Mouse (Mus musculus) hindbrain, embryonic 16.5 days (tissue): ENCODE data around the gene Aldh1a1. TPM values are rescaled to one million over a fixed set of nuclear protein-coding genes. Genes with fewer than 3 reads are reported as not detected.
"Not testable (repeated sequence)": the region's sequence is repeated elsewhere in the genome, so short reads cannot be mapped to it uniquely, and the experiment has no call there.

Experiments
- ATAC-seq: fragments of 200-750 bp; cut with Nextera tagmentation; 2 replicates; pipeline ENCODE4 v1.8.0; 2017; ENCODE audit warnings: moderate TSS enrichment, moderate library complexity
- H3K27ac ChIP-seq: fragments of 300-500 bp; sonication (generic); 2 replicates; pipeline ENCODE4 v1.5.1; 2014; ENCODE audit warnings: low read depth, mild to moderate bottlenecking, control low read depth, low read length, moderate library complexity
- H3K27me3 ChIP-seq: fragments of 300-500 bp; sonication (generic); replicated peaks from 2 replicates; pipeline ENCODE4 v1.6.1; 2014; ENCODE audit warnings: low read length; ENCODE audit not compliant: control insufficient read depth, insufficient read depth
- H3K36me3 ChIP-seq: fragments of 300-500 bp; sonication (generic); 2 replicates; pipeline ENCODE4 v1.6.1; 2014; ENCODE audit warnings: mild to moderate bottlenecking, low read length, moderate library complexity, mixed read lengths; ENCODE audit not compliant: control insufficient read depth, insufficient read depth
- H3K4me1 ChIP-seq: fragments of 300-500 bp; sonication (generic); 2 replicates; pipeline ENCODE4 v1.6.1; 2014; ENCODE audit warnings: low read depth, low read length; ENCODE audit not compliant: control insufficient read depth, insufficient read depth
- H3K4me2 ChIP-seq: fragments of 300-500 bp; sonication (generic); 2 replicates; pipeline ENCODE4 v1.6.1; 2014; ENCODE audit warnings: mild to moderate bottlenecking, low read length, control low read depth, moderate library complexity
- H3K4me3 ChIP-seq: fragments of 300-500 bp; sonication (generic); 2 replicates; pipeline ENCODE4 v1.5.1; 2014; ENCODE audit warnings: mild to moderate bottlenecking, low read length, control low read depth, moderate library complexity
- H3K9ac ChIP-seq: fragments of 300-500 bp; sonication (generic); 2 replicates; pipeline ENCODE4 v1.6.1; 2014; ENCODE audit warnings: low read depth, mild to moderate bottlenecking, control low read depth, low read length, moderate library complexity
- H3K9me3 ChIP-seq: fragments of 300-500 bp; sonication (generic); 2 replicates; pipeline ENCODE4 v1.6.1; 2014; ENCODE audit warnings: mild to moderate bottlenecking, low read length, moderate library complexity; ENCODE audit not compliant: control insufficient read depth
- WGBS: fragments of 180-500 bp; shearing (Covaris S2); extraction: QIAGEN DNeasy Blood & Tissue Kit; methylation state at CpG from one replicate; pipeline ENCODE4 v1.1.7; 2014; 5-methylcytosine and 5-hydroxymethylcytosine counted together
- polyA plus RNA-seq: library from polyadenylated mRNA; unstranded; fragments of >200 nt; fragmentation: Nextera tagmentation; extraction: Ambion mirVana; gene quantifications from 2 replicates; pipeline ENCODE4 v1.2.1, GENCODE M21; 2015

Gene Aldh1a1
- polyA plus RNA-seq, 1 experiment from 2014 or later: 5.2 TPM

- Histone ChIP-seq H3K9ac (no peak overlapping the region), H3K36me3 (no peaks in the 10 kb centered on the region), H3K4me1 (no peaks in the 10 kb centered on the region), H3K4me3 (no peak overlapping the region), H3K9me3 (no peaks in the 10 kb centered on the region), H3K4me2 (no peak overlapping the region), H3K27ac (no peak overlapping the region), H3K27me3 (no peaks in the 10 kb centered on the region)
- ATAC-seq: no peak
- 90% methylated on average over 2 of the region's 2 CpGs for WGBS
Observed at GRCm38 (mm10) chr19:20511971-20512370, 19.5 kb downstream of the Aldh1a1 start.

- no peak for ATAC-seq
- H3K4me3 ChIP-seq: no peak overlapping the region
- no peak overlapping the region for H3K9ac ChIP-seq
- no peaks in the 10 kb centered on the region for H3K4me1 ChIP-seq
- H3K36me3 ChIP-seq: no peaks in the 10 kb centered on the region
- H3K27ac ChIP-seq: no peak overlapping the region
- no peaks in the 10 kb centered on the region for H3K9me3 ChIP-seq
- no peaks in the 10 kb centered on the region for H3K27me3 ChIP-seq
- no peak overlapping the region for H3K4me2 ChIP-seq
- 94% methylated on average over 2 of the region's 2 CpGs for WGBS
Observed at GRCm38 (mm10) chr19:20513181-20513580, 20.7 kb downstream of the Aldh1a1 start.

- H3K4me1 ChIP-seq: no peaks in the 10 kb centered on the region
- no peaks in the 10 kb centered on the region for H3K9me3 ChIP-seq
- no peak for ATAC-seq
- H3K27ac ChIP-seq: no peak overlapping the region
- H3K27me3 ChIP-seq: no peaks in the 10 kb centered on the region
- H3K4me3 ChIP-seq: no peak overlapping the region
- H3K4me2 ChIP-seq: no peak overlapping the region
- no peaks in the 10 kb centered on the region for H3K36me3 ChIP-seq
- WGBS: 79% methylated on average over 6 of the region's 6 CpGs
- no peak overlapping the region for H3K9ac ChIP-seq
Observed at GRCm38 (mm10) chr19:20513688-20514361, 21.3 kb downstream of the Aldh1a1 start.

- H3K4me2 ChIP-seq: no peak overlapping the region
- WGBS: 97% methylated on average over 3 of the region's 3 CpGs
Observed at GRCm38 (mm10) chr19:20516481-20516880, 24.0 kb downstream of the Aldh1a1 start.

GRCm38 (mm10) chr19:20529156-20529555, 36.6 kb downstream of the Aldh1a1 start:
- H3K4me2 ChIP-seq, ATAC-seq: not testable (repeated sequence)

More at GRCm38 (mm10) chr19:20516481-20516880, 24.0 kb downstream of the Aldh1a1 start:
- no peaks in the 10 kb centered on the region for H3K9me3 ChIP-seq
- no peak overlapping the region for H3K9ac ChIP-seq
- no peaks in the 10 kb centered on the region for H3K27me3 ChIP-seq
- H3K4me1 ChIP-seq: no peaks in the 10 kb centered on the region
- ATAC-seq: no peak
- H3K36me3 ChIP-seq: no peaks in the 10 kb centered on the region
- no peak overlapping the region for H3K4me3 ChIP-seq
- H3K27ac ChIP-seq: no peak overlapping the region

GRCm38 (mm10) chr19:20529921-20530696, 37.6 kb downstream of the Aldh1a1 start:
- 88% methylated on average over 1 of the region's 1 CpGs for WGBS
- no peak for ATAC-seq
- Histone ChIP-seq H3K4me3 (no peak overlapping the region), H3K9ac (no peak overlapping the region), H3K27ac (no peak overlapping the region), H3K4me2 (no peak overlapping the region), H3K9me3 (no peaks in the 10 kb centered on the region), H3K27me3 (no peaks in the 10 kb centered on the region), H3K4me1 (no peaks in the 10 kb centered on the region), H3K36me3 (no peaks in the 10 kb centered on the region)

More at GRCm38 (mm10) chr19:20529156-20529555, 36.6 kb downstream of the Aldh1a1 start:
- not testable (repeated sequence) for H3K27ac ChIP-seq, H3K4me1 ChIP-seq, H3K4me3 ChIP-seq, H3K27me3 ChIP-seq, H3K9ac ChIP-seq, H3K9me3 ChIP-seq, H3K36me3 ChIP-seq
- WGBS: 84% methylated on average over 11 of the region's 11 CpGs

GRCm38 (mm10) chr19:20536538-20536937, 44.0 kb downstream of the Aldh1a1 start:
- H3K36me3 ChIP-seq: no peaks in the 10 kb centered on the region
- H3K4me1 ChIP-seq: no peaks in the 10 kb centered on the region
- 71% methylated on average over 7 of the region's 7 CpGs for WGBS
- no peaks in the 10 kb centered on the region for H3K27me3 ChIP-seq
- H3K4me3 ChIP-seq: no peak overlapping the region
- no peak overlapping the region for H3K27ac ChIP-seq
- no peaks in the 10 kb centered on the region for H3K9me3 ChIP-seq
- no peak overlapping the region for H3K9ac ChIP-seq
- no peak for ATAC-seq
- H3K4me2 ChIP-seq: no peak overlapping the region

- WGBS: 61% methylated on average over 4 of the region's 4 CpGs
- Histone ChIP-seq H3K27me3 (no peaks in the 10 kb centered on the region), H3K4me3 (no peak overlapping the region), H3K4me1 (no peaks in the 10 kb centered on the region), H3K27ac (no peak overlapping the region), H3K9ac (no peak overlapping the region), H3K9me3 (no peaks in the 10 kb centered on the region), H3K4me2 (no peak overlapping the region), H3K36me3 (no peaks in the 10 kb centered on the region)
- no peak for ATAC-seq
Observed at GRCm38 (mm10) chr19:20541044-20541443, 48.5 kb downstream of the Aldh1a1 start.

- Histone ChIP-seq H3K9me3 (no peaks in the 10 kb centered on the region), H3K4me2 (no peak overlapping the region), H3K36me3 (no peaks in the 10 kb centered on the region), H3K27ac (no peak overlapping the region), H3K4me3 (no peak overlapping the region), H3K27me3 (no peaks in the 10 kb centered on the region), H3K9ac (no peak overlapping the region), H3K4me1 (no peaks in the 10 kb centered on the region)
- ATAC-seq: no peak
- WGBS: 89% methylated on average over 1 of the region's 1 CpGs
Observed at GRCm38 (mm10) chr19:20541924-20542323, 49.4 kb downstream of the Aldh1a1 start.
